Mouse (Mus musculus): ENCODE data around the gene Lrrc4c.

DNA sequence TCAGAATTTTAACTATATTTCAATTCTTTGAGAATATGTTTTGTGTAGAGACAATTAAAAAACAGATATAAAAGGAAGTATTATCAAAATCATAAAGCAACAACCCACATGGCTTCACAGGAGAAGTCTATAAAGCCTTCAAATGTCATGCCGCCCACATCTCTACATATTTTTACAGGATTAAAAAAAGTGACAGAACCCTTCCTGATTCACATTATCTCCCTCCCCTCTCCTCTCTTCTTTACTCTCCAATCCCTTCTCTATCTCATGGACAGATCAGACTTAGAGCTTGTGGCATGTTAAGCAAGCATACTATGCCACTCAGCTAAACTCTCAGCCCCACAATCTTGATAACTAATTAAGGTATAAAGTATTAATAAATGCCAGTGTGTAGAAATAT, 535.8 kb downstream of the Lrrc4c start:
- TF ChIP-seq ZC3H11A (IDR thresholded peaks at IDR 0.05; ENCODE audit: low read depth, low read length) (no peak), POLR2A (IDR thresholded peaks at IDR 0.05; ENCODE audit: low read depth, low read length) (no peak), HCFC1 (IDR thresholded peaks at IDR 0.05; ENCODE audit: low read depth, low read length) (no peak), CTCF (conservative IDR thresholded peaks at IDR 0.05 in 1 of 2, IDR thresholded peaks at IDR 0.05 in 1 of 2; ENCODE audit: low read depth in 2 of 2, low read length in 2 of 2) (no peak), SIN3A (IDR thresholded peaks at IDR 0.05; ENCODE audit: low read length) (no peak), MXI1 (IDR thresholded peaks at IDR 0.05; ENCODE audit: low read depth, low read length) (no peak), JUND (conservative IDR thresholded peaks at IDR 0.05; ENCODE audit: low read depth, low read length) (no peak), EP300 (IDR thresholded peaks at IDR 0.05; ENCODE audit: low read length) (no peak), PAX5 (IDR thresholded peaks at IDR 0.05; ENCODE audit: low read length) (no peak), E2F4 (IDR thresholded peaks at IDR 0.05; ENCODE audit: insufficient replicate concordance, low read depth, low read length) (no peak), CHD2 (IDR thresholded peaks at IDR 0.05; ENCODE audit: low read length) (no peak), ZKSCAN1 (IDR thresholded peaks at IDR 0.05; ENCODE audit: borderline replicate concordance, low read depth, low read length) (no peak), SMC3 (IDR thresholded peaks at IDR 0.05; ENCODE audit: low read depth, low read length) (no peak), ZNF384 (IDR thresholded peaks at IDR 0.05; ENCODE audit: low read depth, low read length) (no peak)

Data from CH12.LX (cell line).